Mouse (Mus musculus): ENCODE results near the gene Irx2.

The Irx2 gene

DNA sequence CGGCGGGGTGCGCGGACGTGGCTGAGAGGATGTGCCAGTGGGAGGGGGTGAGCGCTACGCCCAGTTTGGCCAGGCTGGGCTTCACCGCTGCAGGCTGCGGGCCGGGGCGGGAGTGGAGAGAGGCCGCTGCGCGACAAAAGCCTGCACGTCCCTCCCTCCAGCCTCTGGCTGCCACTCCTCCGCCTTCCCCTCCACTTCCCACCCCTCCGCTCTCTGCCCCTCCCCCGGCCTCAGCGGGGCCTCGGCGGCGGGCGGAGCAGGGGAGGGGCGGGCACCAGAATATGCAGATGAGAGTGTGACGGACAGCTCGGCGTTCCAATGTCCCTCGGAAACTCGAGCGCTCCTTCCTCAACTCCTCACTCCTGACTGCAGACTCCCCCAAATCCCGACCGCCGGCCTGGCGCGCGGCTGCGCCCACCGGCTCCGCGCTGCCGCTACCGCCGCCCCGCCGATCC is at the start of gene Irx2:
Gene Irx2, plus strand, starts transcription at position 359 of the 455 bp plus-strand sequence.
- peak in 1 of 2 experiments; percentile 51 for DNase-seq (ENCODE audit: low spot score in 2 of 2)

DNA sequence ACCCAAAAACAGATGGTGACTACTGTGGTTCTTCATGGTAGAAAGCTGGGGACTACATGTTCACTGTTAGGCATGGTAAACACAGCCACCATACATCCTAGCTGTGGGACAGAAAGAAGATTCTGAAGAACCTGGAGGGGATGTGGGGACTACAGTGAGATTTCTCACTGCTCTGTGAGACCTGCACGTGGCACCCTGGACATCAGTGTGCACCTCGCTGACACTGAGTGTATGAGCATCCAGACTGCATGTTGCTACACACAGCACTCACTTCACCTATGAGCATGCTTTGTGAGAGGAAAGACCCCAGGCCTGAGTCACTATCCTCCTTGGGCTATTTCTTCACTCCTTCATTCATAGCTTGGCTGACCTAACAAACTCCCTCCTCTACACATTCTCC is 47.3 kb upstream of the Irx2 start:
- no peak for DNase-seq (ENCODE audit: low spot score in 2 of 2)

DNA sequence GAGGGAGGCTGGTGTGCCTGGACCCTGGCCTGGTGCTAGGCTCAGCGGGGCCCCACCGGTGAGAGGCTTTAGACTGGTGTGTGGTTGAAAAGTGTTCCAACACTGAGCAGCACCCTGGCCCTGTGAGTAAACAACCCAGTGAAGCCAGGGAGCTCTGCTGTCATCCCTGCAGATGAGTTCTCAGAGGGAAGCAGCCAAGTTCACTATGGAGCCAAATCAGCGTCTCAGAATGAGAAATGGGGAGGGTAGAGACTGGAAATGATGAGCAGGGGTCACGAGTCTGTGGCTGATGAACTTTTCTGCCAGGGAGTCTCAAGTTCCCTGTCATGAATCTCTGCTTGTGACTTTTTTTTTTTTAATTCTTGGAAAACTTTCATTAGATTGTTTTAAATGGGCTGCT is 36.1 kb upstream of the Irx2 start:
- no peak for DNase-seq (ENCODE audit: low spot score in 2 of 2)

DNA sequence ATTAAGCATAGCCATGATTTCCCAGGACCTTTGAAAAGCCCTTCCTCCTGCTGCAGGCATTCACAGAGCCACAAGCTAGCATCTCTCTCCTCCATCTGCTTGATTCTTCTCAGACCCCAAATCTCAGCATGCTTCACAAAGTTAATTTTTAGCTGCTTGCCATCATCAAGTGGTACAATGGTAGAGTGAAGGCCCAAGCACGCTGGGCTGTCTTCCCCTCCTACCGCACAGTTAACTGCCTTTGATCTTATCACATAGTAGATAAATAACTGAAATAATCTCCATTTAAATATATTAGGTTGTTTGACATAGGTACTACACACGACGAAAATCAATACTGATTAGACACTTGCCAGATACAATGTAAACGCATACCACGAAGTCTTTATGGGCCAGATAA is 35.3 kb upstream of the Irx2 start:
- DNase-seq (ENCODE audit: low spot score in 2 of 2), result no peak

DNA sequence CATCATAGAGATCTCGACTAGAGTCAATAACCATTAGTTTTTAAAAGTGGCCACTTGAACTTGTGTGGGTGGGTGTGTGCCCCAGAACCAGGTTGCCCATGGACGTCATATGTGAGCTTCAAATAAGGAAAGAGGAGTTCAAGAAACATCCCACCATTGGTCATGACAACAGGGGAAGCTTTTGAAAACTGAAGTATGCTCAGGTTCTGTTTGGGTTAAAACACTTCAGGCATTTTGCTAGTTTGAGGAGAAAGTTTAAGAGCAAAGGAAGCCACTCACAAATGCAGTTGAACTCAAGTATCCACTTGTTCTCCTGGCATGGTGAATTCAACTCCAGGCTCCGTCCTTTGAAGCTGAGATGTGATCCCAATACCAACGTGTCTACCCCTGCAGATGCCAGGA is 34.9 kb upstream of the Irx2 start:
- no peak for DNase-seq (ENCODE audit: low spot score in 2 of 2)

DNA sequence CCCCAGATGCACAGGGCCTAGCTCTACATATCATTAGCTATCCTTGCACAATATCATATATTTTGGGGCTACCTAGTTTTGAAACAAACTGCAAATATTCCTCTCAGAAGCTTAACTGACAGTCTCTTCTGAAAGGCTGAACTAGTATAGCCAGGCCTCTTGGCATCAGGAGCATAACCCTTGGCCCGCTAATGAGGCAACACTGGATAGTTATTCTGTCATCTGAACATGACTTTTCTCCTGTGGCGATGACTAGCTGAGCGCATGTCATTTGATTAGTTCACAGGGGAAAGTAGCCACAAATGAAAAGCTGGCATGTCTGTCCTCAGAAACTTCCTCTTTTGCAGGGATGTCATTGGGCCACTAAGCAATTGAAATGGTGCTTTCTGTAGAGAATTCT is 29.4 kb upstream of the Irx2 start:
- DNase-seq (ENCODE audit: low spot score in 2 of 2), result no peak

DNA sequence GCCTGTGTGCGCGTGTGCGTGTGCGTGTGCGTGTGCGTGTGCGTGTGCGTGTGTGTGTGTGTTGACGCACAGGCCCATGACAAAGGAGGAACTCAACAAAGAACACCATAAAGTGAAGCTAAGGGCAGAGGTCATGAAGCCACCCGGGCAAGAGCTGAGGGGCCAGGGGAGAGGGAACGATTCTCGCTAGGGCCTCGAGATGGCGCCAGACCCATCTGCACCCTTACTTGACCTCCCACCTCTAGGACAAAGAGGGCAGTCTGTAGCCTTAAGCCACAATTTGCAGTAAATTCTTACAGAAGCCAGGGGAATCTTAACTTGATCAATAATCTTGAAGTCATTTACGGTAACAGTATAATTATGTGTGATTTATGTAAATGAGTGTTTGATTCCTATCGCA is 19.9 kb upstream of the Irx2 start:
- no peak for DNase-seq (ENCODE audit: low spot score in 2 of 2)

DNA sequence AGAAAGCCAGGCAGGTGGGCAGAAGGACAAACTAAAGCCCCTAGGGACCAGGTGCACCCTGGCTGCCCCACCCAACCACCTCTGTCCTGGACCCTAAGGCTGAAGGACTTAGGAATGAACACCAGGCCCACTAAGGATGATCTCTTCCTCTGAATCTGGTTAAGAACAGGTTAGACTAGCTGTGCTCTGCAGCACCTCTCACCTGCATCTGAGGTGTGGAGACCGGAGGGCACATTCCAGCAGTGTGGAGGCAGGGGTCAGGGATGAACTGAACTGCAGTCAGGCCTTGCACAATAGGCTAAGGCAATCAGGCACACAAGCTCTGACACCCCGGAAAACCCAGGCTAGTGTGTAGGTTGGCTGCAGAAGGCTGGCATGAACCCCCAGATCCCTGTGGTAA is 18.3 kb upstream of the Irx2 start:
- DNase-seq (ENCODE audit: low spot score in 2 of 2), result no peak

DNA sequence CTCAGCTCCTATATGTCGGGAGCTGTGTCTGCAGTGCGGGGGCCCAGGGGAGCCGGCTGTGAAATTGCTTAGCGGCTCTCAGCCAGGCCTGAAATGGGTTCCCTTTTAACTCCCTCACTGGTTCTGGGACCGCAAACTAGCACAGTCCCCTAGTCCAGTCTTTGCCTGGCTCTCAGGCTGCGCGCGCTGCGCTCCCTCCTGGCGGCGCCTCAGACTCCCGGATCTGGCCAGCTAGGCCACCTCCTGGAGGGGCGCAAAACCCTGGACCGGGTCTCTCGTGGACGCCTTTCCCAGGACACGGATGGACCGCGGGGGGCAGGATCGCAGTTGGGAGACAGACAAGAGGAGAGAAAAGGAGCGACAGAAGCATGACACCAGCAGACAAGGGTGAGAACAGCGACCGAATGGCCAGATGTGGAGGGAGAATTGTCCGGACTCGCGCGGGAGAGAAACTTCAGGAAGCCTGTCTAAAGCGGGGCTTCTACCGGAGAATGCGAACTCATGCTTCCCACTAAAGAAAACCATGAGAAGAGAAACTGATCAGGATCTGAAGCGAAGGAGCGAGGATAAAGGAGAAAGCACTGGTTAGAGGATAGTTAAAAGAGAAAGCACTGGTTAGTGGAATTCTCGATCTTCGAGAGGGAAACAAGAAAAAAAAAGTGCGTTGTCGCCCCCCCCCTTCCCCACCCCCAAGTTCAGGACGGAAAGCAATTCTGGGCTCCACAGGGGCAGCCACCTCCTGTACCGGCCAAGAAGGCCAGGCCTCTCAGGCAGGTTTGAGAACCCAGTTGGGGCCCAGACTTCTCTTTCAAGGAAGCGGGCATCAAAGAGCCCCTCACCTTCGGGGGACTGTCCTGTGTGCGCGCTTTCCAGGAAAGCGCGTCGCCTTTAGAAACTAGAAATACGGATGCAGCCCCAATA is 4.4 kb upstream of the Irx2 start:
- no peak for DNase-seq (ENCODE audit: low spot score in 2 of 2)

DNA sequence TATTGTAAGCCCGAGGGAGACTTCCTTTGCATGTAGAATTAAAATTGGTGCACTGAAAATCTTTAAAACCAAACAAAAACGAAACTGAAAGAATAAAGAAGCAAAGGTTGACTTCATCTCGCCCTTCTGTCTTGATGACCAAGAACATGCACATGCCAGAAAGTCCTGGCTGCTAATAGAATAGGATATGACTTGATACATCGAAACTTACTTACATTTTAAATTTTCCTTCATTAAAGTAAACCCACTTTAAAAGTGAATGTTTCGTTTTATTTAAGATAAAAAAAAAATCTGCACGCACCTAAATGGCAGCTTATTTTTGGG is 3.8 kb upstream of the Irx2 start:
- no peak for DNase-seq (ENCODE audit: low spot score in 2 of 2)

DNA sequence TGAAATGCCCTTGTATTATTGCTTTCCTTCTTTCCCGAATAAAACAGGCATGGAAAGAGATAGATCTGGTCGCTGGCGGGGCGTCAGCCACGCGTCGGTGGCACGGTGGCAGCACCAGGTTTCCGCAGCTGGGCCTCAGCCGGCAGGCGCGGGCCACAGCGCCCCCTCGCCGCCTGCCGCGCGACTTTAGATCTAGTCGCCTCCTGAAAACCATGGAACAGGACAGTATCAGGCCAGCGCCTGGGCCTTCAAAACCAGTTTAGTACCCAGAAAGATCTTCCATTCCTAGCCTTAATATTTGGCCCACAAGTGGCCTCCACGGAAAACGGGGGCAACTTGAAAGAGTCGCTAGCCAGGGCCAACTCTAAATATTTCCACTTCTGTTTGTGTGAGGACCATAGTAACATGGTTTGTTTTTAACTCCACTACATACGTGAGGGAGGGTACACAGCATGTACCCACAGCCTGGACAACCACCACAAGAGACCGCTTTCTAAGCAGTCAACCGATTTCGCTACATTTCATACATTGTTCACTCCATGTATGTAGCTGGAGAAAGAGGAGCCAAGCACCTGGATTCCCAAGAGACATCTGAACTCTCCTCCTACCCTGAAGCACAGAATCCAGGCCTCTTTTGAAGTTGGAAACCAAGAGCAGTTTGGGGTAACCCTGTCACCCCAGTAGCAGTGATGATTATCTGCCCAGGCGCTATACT is 3.2 kb upstream of the Irx2 start:
- DNase-seq (ENCODE audit: low spot score in 2 of 2), result no peak

DNA sequence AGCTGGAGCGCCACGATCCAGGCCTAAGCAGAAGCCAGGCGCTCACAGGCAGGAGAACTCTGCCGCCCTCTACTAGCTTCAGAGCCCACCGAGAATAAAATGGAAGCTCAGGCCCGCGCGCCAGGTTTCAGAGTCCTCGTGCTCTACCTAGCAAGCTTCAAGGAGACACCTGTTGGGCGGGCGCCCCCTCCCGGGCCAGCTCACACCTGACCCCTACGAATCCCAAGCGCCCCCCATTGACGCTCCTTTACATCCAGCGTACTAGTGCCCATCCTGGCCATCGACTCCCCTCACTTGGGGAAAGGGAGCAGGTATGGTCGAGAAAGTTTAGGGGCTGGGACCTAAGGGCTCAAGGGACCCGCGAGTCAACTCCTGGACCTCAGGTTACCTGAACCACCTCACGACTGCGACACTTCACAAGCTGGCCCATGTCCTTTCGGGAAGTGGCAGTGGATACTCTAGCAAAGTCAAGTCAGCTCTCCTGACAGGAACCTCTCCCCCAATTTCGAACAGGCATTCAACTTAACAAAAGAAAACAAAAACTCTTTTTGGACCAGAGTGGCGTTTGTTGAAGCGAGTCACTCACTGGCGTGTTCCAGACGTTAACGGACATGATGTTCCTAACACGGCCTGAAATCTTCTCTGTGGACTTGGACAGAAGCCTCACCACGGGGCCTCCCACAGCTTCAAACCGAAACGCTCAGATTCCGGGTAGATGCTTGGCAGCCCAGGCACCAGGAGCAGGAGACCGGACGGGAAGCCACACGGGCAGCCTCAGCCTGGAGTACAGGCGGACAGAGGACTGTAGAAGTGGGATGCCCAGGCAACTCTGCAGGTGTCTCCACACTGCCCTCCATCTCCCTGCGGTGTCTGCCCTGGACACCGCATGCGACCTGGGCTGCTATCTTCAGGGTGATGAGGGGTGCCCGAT is 964 bp upstream of the Irx2 start:
- DNase-seq (ENCODE audit: low spot score in 2 of 2), result no peak

DNA sequence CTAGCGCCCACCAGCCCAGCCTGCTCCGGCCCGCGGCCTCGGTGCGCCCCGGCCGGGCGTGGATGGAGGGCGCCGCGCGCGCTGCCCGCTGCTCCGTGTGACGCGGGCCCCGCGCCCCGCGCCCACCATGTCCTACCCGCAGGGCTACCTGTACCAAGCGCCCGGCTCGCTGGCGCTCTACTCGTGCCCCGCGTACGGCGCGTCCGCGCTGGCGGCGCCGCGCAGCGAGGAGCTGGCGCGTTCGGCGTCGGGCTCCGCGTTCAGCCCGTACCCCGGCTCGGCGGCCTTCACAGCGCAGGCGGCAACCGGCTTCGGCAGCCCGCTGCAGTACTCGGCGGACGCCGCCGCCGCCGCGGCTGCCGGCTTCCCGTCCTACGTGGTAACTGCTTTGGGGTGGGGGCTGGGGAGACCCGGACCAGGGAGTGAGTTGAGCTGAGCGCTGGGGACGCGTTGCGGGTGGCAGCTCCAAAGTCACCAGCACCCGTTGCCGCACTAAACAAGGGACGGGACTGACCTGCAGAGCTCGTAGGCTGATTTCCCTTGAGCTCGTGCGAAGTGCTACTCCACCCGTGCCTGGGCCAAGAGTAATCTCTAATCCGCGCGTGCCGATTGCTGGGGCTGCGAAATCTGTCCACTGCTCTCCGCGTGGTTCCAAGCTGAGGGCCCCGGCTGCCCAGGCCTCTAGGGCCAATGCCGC is 463 bp downstream of the Irx2 start:
- DNase-seq (ENCODE audit: low spot score in 2 of 2), result no peak

DNA sequence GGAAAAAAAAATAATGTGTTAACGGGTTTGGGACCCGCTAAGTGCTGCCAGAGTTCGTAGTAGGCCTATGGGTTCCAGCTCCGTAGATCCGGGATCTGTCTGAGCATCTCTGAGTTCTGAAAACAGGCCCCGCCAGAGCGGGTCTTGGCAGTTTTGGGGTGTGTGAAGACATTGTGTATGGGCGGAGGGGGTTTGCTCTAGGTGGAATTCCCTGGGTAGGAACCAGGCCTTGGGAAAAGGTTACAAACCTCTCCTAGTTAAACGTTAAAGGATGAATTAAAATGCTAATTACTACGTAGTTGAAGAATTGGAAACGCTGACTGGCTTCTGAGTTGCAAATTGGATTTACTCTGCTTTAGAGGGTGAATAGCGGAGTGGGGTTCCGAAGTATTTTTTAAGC is 1.2 kb downstream of the Irx2 start:
- DNase-seq (ENCODE audit: low spot score in 2 of 2), result no peak

DNA sequence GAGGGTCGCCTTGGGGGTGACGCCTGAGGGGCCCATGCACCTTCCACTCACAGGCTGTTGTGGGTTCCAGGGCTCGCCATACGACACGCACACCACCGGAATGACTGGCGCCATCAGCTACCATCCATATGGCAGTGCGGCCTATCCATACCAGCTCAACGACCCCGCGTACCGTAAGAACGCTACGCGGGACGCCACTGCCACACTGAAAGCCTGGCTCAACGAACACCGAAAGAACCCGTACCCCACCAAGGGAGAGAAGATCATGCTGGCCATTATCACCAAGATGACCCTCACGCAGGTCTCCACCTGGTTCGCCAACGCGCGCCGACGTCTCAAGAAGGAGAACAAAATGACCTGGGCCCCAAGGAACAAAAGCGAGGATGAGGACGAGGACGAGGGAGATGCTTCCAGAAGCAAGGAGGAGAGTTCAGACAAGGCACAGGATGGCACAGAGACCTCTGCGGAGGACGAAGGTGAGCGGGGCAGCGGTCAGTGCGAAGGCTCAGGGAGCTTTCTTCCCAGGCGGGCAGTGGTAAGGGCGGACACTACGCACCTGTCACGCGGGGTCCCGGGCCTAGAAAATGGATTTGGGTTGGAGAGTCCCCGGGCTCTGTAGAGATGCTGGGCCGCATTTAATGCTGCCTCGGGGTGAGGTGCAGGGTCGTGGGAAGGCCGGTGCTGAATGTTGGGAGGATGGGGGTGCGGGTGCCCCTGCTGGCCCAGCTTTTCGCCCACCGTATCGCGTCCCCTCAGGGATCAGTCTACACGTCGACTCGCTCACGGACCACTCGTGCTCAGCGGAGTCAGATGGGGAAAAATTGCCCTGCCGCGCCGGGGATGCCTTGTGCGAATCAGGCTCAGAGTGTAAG is 2.1 kb downstream of the Irx2 start:
- DNase-seq (ENCODE audit: low spot score in 2 of 2), result no peak

DNA sequence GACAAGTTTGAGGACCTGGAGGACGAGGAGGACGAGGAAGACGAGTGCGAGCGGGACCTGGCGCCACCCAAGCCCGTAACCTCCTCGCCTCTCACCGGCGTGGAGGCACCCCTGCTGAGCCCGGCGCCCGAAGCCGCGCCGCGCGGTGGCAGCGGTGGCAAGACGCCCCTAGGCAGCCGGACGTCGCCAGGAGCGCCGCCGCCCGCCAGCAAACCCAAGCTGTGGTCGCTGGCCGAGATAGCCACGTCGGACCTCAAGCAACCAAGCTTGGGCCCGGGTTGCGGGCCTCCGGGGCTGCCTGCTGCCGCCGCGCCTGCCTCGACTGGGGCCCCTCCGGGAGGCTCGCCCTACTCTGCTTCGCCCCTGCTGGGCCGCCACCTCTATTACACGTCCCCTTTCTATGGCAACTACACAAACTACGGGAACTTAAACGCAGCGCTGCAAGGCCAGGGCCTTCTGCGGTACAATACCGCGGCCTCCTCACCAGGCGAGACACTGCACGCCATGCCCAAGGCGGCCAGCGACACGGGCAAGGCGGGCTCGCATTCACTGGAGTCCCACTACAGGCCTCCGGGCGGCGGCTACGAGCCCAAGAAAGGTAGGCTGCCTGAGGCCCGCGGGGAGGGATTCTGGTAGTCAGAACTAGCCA is 2.9 kb downstream of the Irx2 start:
- no peak for DNase-seq (ENCODE audit: low spot score in 2 of 2)

DNA sequence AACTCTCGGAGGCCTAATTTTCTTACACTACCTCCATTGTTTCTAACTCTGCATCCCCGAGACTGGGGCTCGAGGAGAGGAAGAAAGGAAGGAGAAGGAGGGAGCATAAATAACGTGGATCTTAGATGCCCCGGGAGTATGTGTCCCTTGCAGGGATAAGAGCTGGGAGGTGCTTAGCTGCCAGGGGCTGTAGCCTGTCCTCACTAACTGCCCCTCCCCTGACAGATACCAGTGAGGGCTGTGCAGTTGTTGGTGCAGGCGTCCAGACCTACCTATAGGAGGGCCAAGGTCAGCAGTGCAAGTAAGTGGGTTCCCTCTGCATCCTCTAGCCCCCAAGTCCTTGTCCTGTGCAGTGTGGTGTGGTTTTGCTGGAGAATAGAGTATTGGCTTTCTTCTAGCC is 3.7 kb downstream of the Irx2 start:
- DNase-seq (ENCODE audit: low spot score in 2 of 2), result no peak

DNA sequence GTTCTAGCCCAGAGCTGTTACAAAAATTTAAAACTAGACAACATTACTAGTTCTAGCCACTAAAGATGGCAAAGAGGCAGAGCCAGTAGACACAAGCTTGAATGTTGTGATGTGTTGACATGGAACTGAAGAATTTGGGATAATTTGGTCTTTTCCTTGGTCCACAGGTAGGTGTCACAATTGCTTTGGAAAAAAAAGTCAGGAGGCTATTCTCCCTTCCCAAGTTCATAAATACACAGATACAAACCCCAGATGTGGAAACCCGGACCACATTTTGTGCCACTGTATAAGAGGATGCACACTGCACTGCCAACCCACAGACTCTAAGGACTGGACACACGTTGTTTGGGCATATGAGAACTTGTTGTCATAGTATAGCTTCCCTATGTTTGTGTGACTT is 4.5 kb downstream of the Irx2 start:
- DNase-seq (ENCODE audit: low spot score in 2 of 2), result no peak

DNA sequence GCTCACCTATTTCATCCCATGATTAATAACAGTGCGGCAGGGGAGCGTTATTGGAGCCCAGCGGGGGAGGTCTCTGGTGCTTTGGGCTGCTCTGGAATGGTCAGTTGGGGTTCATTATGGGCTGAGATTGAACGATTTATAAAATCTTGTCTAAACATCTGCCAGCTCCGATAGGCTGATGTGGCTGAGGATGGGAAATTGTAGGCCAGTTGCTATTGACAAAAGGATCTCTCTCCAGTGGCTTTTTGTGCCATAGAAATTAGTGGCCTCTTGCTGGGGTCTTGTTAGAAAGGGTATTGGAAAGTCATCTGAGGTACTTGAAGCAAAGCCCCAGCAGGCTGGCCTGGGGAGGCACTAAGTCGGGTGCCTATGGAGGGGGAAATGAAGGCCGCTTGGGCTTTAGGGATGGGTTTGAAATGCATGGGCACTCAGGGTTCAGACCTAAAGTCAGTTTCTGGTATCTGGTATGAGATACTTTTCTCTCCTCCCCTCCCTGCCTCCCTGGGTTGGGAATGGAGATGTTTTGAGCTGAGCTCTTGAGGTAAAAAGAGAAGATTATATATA is 6.2 kb downstream of the Irx2 start:
- DNase-seq (ENCODE audit: low spot score in 2 of 2), result no peak

Data from urinary bladder, adult 18-20 months (tissue).